8 mouse cellular contexts compared by ENCODE assay signal in the genomic region with DNA sequence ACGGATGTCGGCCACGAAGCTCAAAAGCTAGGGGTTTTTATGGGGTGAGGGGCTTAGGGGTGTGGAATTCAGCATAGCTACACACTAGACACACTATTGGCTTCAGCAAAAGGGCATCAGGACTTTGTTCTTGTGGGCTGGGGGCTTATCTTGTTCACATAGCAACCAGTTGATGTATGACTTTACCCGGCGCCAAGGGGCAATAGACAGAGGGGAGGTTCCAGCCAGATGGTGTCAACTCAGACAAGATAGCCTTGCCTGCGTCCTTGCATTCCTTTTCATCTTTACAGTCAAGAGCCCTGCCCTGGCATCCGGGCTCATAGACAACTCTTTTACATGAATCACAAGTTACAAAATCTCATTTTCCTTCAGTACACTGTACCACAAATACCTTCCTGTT. TPM values are rescaled to one million over a fixed set of nuclear protein-coding genes. Genes with fewer than 3 reads are reported as not detected.
DNase-seq lines count a peak whose midpoint lies in the region; ATAC-seq and TF ChIP-seq lines count a peak whose summit lies in the region.
"Not testable (repeated sequence)": the region's sequence is repeated elsewhere in the genome, so short reads cannot be mapped to it uniquely, and the experiment has no call there.

No protein-coding gene starts in this region.

- peaks cover 21% of the 10 kb centered on the region for H3K4me1 ChIP-seq in heart, postnatal 0 days (ENCODE audit: control insufficient read depth, insufficient read depth)
- H3K4me1 ChIP-seq in intestine, postnatal 0 days (replicated peaks; ENCODE audit: control insufficient read depth, insufficient read depth, low read length); liver, embryonic 14.5 days (replicated peaks; ENCODE audit: control insufficient read depth in 2 of 2, insufficient read depth in 2 of 2, low read length in 1 of 2); stomach, embryonic 16.5 days (ENCODE audit: control insufficient read depth, insufficient read depth, low read length): not testable (repeated sequence)
- peaks cover 16% of the 10 kb centered on the region; the same call in 1 of the 2 replicates for H3K4me1 ChIP-seq in midbrain, embryonic 12.5 days

- DNase-seq in MEL-GATA-1-ER (ENCODE audit: extremely low read depth, low read depth) = peak; percentile 43
- peak; percentile 40 for DNase-seq in cerebellum, adult 9-11 months
- DNase-seq in gastrocnemius, adult 2 months; heart, postnatal 0 days (ENCODE audit: low spot score); liver, embryonic 14.5 days (ENCODE audit: low read depth in 3 of 3, low spot score in 3 of 3): not testable (repeated sequence)

- TF ChIP-seq EP300 in heart, postnatal 0 days (IDR thresholded peaks at IDR 0.05; ENCODE audit: low read depth); liver, embryonic 14.5 days (IDR thresholded peaks at IDR 0.05; ENCODE audit: low read depth): not testable (repeated sequence)

- ATAC-seq in heart, postnatal 0 days (ENCODE audit: insufficient read depth, low read depth); intestine, postnatal 0 days; liver, embryonic 14.5 days (ENCODE audit: insufficient read depth); midbrain, embryonic 12.5 days (ENCODE audit: low FRiP score, low read depth); stomach, embryonic 16.5 days (ENCODE audit: insufficient read depth, low FRiP score): not testable (repeated sequence)

- peaks cover 12% of the 10 kb centered on the region; the same call in 1 of the 2 replicates for H3K36me3 ChIP-seq in heart, postnatal 0 days (replicated peaks; ENCODE audit: control insufficient read depth, insufficient read depth, low read length)
- peaks cover 11% of the 10 kb centered on the region; the same call in 1 of the 2 replicates for H3K36me3 ChIP-seq in intestine, postnatal 0 days (ENCODE audit: control insufficient read depth, insufficient read depth)
- H3K36me3 ChIP-seq in liver, embryonic 14.5 days (replicated peaks; ENCODE audit: control insufficient read depth, insufficient read depth, low read depth) = peaks cover 23% of the 10 kb centered on the region
- H3K36me3 ChIP-seq in midbrain, embryonic 12.5 days = peaks cover 17% of the 10 kb centered on the region
- H3K36me3 ChIP-seq in stomach, embryonic 16.5 days (ENCODE audit: control insufficient read depth, insufficient read depth, low read length) = not testable (repeated sequence)

- not testable (repeated sequence) for H3K27me3 ChIP-seq in heart, postnatal 0 days (ENCODE audit: control insufficient read depth, insufficient read depth, low read length); intestine, postnatal 0 days (replicated peaks; ENCODE audit: control insufficient read depth, insufficient read depth, low read length); liver, embryonic 14.5 days (ENCODE audit: control insufficient read depth, insufficient read depth, low read length); midbrain, embryonic 12.5 days; stomach, embryonic 16.5 days (ENCODE audit: control insufficient read depth, insufficient read depth, low read length)

- intact Hi-C loops in gastrocnemius, adult 2 months (cut with DNase I) = loop anchor here (10.0 kb wide), 1 partner anchor 219 kb away; no protein-coding TSS in a partner anchor

- not testable (repeated sequence) for H3K9ac ChIP-seq in heart, postnatal 0 days (replicated peaks; ENCODE audit: low read depth, low read length); intestine, postnatal 0 days (ENCODE audit: low read depth, low read length); liver, embryonic 14.5 days (replicated peaks); midbrain, embryonic 12.5 days (replicated peaks); stomach, embryonic 16.5 days (ENCODE audit: low read length)

- not testable (repeated sequence) for TF ChIP-seq CTCF in gastrocnemius, adult 2 months (IDR thresholded peaks at IDR 0.05); heart, postnatal 0 days (IDR thresholded peaks at IDR 0.05; ENCODE audit: low read depth); intestine, postnatal 0 days (IDR thresholded peaks at IDR 0.05; ENCODE audit: low read depth); liver, embryonic 14.5 days (IDR thresholded peaks at IDR 0.05; ENCODE audit: low read depth)

- H3K27ac ChIP-seq in gastrocnemius, adult 2 months; intestine, postnatal 0 days (ENCODE audit: low read depth, low read length); liver, embryonic 14.5 days; midbrain, embryonic 12.5 days (replicated peaks); stomach, embryonic 16.5 days (ENCODE audit: low read length): not testable (repeated sequence)
- H3K27ac ChIP-seq in heart, postnatal 0 days (ENCODE audit: low read depth) = peak overlapping the region; percentile 12; the same call in 1 of the 2 replicates

- H3K9me3 ChIP-seq in heart, postnatal 0 days (replicated peaks; ENCODE audit: control insufficient read depth, low read length); intestine, postnatal 0 days (ENCODE audit: control insufficient read depth); liver, embryonic 14.5 days (ENCODE audit: control insufficient read depth, low read length); midbrain, embryonic 12.5 days; stomach, embryonic 16.5 days (replicated peaks; ENCODE audit: control insufficient read depth, low read length): not testable (repeated sequence)

- peak overlapping the region; percentile 100 for H3K4me3 ChIP-seq in gastrocnemius, adult 2 months
- peak overlapping the region; percentile 19; the same call in 1 of the 2 replicates for H3K4me3 ChIP-seq in heart, postnatal 0 days (ENCODE audit: low read depth, low read length)
- H3K4me3 ChIP-seq in intestine, postnatal 0 days (ENCODE audit: low read depth, low read length) = 0 out of 2 replicates have a peak overlapping the region, but pooled peaks have one; percentile 96
- H3K4me3 ChIP-seq in liver, embryonic 14.5 days (ENCODE audit: insufficient read depth in 1 of 2, low read depth in 2 of 2, low read length in 2 of 2) = peak overlapping the region; percentile 0 to 20; a peak in 2 of 4 replicates
- 0 out of 2 replicates have a peak overlapping the region, but pooled peaks have one; percentile 2 for H3K4me3 ChIP-seq in midbrain, embryonic 12.5 days
- not testable (repeated sequence) for H3K4me3 ChIP-seq in stomach, embryonic 16.5 days (replicated peaks; ENCODE audit: low read length)

- WGBS in heart, postnatal 0 days = 24% methylated on average over 7 of the region's 7 CpGs
- 40% methylated on average over 7 of the region's 7 CpGs for WGBS in intestine, postnatal 0 days
- WGBS in liver, embryonic 14.5 days (ENCODE audit: insufficient replicate concordance) = 60% methylated on average over 7 of the region's 7 CpGs
- 96% methylated on average over 7 of the region's 7 CpGs for WGBS in midbrain, embryonic 12.5 days
- 56% methylated on average over 7 of the region's 7 CpGs for WGBS in stomach, embryonic 16.5 days

- H3K4me2 ChIP-seq in heart, postnatal 0 days (ENCODE audit: low read depth, low read length) = peak overlapping the region; percentile 74
- H3K4me2 ChIP-seq in intestine, postnatal 0 days (replicated peaks; ENCODE audit: low read depth) = peak overlapping the region; percentile 71
- H3K4me2 ChIP-seq in liver, embryonic 14.5 days (ENCODE audit: low read depth) = peak overlapping the region; percentile 94
- H3K4me2 ChIP-seq in midbrain, embryonic 12.5 days (replicated peaks) = 0 out of 2 replicates have a peak overlapping the region, but pooled peaks have one; percentile 7
- H3K4me2 ChIP-seq in stomach, embryonic 16.5 days (ENCODE audit: low read depth, low read length) = 0 out of 2 replicates have a peak overlapping the region, but pooled peaks have one; percentile 27

RNA-seq across cellular contexts. Expression of a gene that starts 2.1 kb away (rescaled TPM):
- 10 to 100 TPM; 30.9 to 32.3 TPM for total RNA-seq in gastrocnemius, adult 2 months (2021)
- 27.9 and 54.3 TPM in 2 replicates for total RNA-seq in heart, postnatal 0 days (2014; rRNA removed; ENCODE audit: low replicate concordance)
- polyA plus RNA-seq in heart, postnatal 0 days (2015; fragmentation: Nextera tagmentation; extraction: Ambion mirVana) = 24.0 and 26.9 TPM in 2 replicates
- polyA plus RNA-seq in intestine, postnatal 0 days (2015; fragmentation: Nextera tagmentation; extraction: Ambion mirVana) = 38.3 and 43.2 TPM in 2 replicates
- 6.3 and 12.3 TPM in 2 replicates for polyA plus RNA-seq in liver, embryonic 14.5 days (2012; rRNA removed)
- polyA plus RNA-seq in liver, embryonic 14.5 days (2014; fragmentation: Nextera tagmentation; extraction: Ambion mirVana) = 21.8 and 25.1 TPM in 2 replicates
- polyA plus RNA-seq in midbrain, embryonic 12.5 days (2016; fragmentation: Nextera tagmentation; extraction: Ambion mirVana) = 34.7 and 36.2 TPM in 2 replicates
- polyA plus RNA-seq in stomach, embryonic 16.5 days (2015; fragmentation: Nextera tagmentation; extraction: Ambion mirVana) = 34.1 and 37.6 TPM in 2 replicates

RNA-seq across cellular contexts. Expression of a gene that starts 9.6 kb away (rescaled TPM):
- total RNA-seq in gastrocnemius, adult 2 months (2021) = 10 to 100 TPM; 20.8 to 23.0 TPM
- total RNA-seq in heart, postnatal 0 days (2014; rRNA removed; ENCODE audit: low replicate concordance) = 16.3 and 24.2 TPM in 2 replicates
- polyA plus RNA-seq in heart, postnatal 0 days (2015; fragmentation: Nextera tagmentation; extraction: Ambion mirVana) = 8.0 and 8.1 TPM in 2 replicates
- 6.7 and 8.5 TPM in 2 replicates for polyA plus RNA-seq in intestine, postnatal 0 days (2015; fragmentation: Nextera tagmentation; extraction: Ambion mirVana)
- 5.2 and 7.0 TPM in 2 replicates for polyA plus RNA-seq in liver, embryonic 14.5 days (2012; rRNA removed)
- 10.8 and 11.0 TPM in 2 replicates for polyA plus RNA-seq in liver, embryonic 14.5 days (2014; fragmentation: Nextera tagmentation; extraction: Ambion mirVana)
- polyA plus RNA-seq in midbrain, embryonic 12.5 days (2016; fragmentation: Nextera tagmentation; extraction: Ambion mirVana) = 44.0 and 44.9 TPM in 2 replicates
- 28.8 and 28.9 TPM in 2 replicates for polyA plus RNA-seq in stomach, embryonic 16.5 days (2015; fragmentation: Nextera tagmentation; extraction: Ambion mirVana)

Comparison
In these comparisons a context has a peak if more than half of its experiments do, and no peak if none do; other contexts are left out.
1. H3K4me2 ChIP-seq: peak in every context shown above with its lines; median percentile 94 in liver, embryonic 14.5 days; 74 in heart, postnatal 0 days; 71 in intestine, postnatal 0 days; 27 in stomach, embryonic 16.5 days; 7 in midbrain, embryonic 12.5 days.